Mouse (Mus musculus): ENCODE measurements around the gene Cfap298.

DNA sequence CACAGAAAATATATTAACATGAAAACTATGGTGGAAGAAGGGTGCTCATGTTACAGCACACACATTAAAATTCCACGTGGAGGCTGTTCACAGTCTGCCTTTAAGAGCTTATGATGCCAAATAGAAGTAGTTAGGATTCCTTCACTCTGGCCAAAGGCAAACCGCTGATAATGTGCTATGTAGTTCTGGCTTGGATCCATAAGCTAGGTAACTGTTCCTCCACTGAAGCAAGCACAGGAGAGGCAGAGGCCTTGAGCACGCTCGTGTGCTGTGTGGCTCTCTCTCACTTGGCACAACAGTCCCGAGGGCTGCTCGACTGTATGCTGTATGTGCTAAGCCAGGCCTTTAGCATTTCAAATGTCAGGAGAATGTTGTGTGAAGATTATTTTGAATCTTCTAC, 20.6 kb upstream of the Cfap298 start:
- TF ChIP-seq TAL1 (conservative IDR thresholded peaks at IDR 0.05; ENCODE audit: low read depth, low read length) (no peak), CTCF (IDR thresholded peaks at IDR 0.05; ENCODE audit: low read depth, low read length) (no peak), GATA1 (IDR thresholded peaks at IDR 0.05; ENCODE audit: borderline replicate concordance, low read length) (no peak), POLR2AphosphoS5 (IDR thresholded peaks at IDR 0.05; ENCODE audit: insufficient replicate concordance, low read depth, low read length) (no peak), GATA2 (IDR thresholded peaks at IDR 0.05; ENCODE audit: borderline replicate concordance, low read depth, low read length) (no peak)

Measured in G1E (cell line).